Mouse (Mus musculus) intestine, embryonic 15.5 days (tissue): ENCODE measurements around the gene Poc1b. TPM values are rescaled to one million over a fixed set of nuclear protein-coding genes. Genes with fewer than 3 reads are reported as not detected.
"Not testable (repeated sequence)": the region's sequence is repeated elsewhere in the genome, so short reads cannot be mapped to it uniquely, and the experiment has no call there.

Experiments used
- ATAC-seq: fragments of 200-750 bp; cut with Nextera tagmentation; 2 replicates; pipeline ENCODE4 v1.8.0; 2017; ENCODE audit warnings: moderate TSS enrichment, moderate library complexity
- H3K27ac ChIP-seq: fragments of 300-500 bp; sonication (generic); 2 replicates; pipeline ENCODE4 v1.5.1; 2015; ENCODE audit warnings: mild to moderate bottlenecking, inconsistent platforms
- H3K27me3 ChIP-seq: fragments of 300-500 bp; sonication (generic); replicated peaks from 2 replicates; pipeline ENCODE4 v1.6.1; 2015; ENCODE audit warnings: inconsistent platforms
- H3K36me3 ChIP-seq: fragments of 300-500 bp; sonication (generic); 2 replicates; pipeline ENCODE4 v1.6.1; 2015; ENCODE audit warnings: inconsistent platforms
- H3K4me1 ChIP-seq: fragments of 300-500 bp; sonication (generic); replicated peaks from 2 replicates; pipeline ENCODE4 v1.6.1; 2015; ENCODE audit warnings: inconsistent platforms
- H3K4me2 ChIP-seq: fragments of 300-500 bp; sonication (generic); replicated peaks from 2 replicates; pipeline ENCODE4 v1.6.1; 2015; ENCODE audit warnings: mild to moderate bottlenecking, inconsistent platforms
- H3K4me3 ChIP-seq: fragments of 300-500 bp; sonication (generic); replicated peaks from 2 replicates; pipeline ENCODE4 v1.5.1; 2015; ENCODE audit warnings: inconsistent platforms
- H3K9ac ChIP-seq: fragments of 300-500 bp; sonication (generic); 2 replicates; pipeline ENCODE4 v1.6.1; 2015; ENCODE audit warnings: inconsistent platforms
- H3K9me3 ChIP-seq: fragments of 300-500 bp; sonication (generic); 2 replicates; pipeline ENCODE4 v1.6.1; 2016; ENCODE audit warnings: inconsistent platforms
- WGBS: fragments of 180-500 bp; shearing (Covaris S2); methylation state at CpG from one replicate; pipeline ENCODE4 v1.1.7; 2015; 5-methylcytosine and 5-hydroxymethylcytosine counted together
- polyA plus RNA-seq: library from polyadenylated mRNA; unstranded; fragments of >200 nt; fragmentation: Nextera tagmentation; extraction: Ambion mirVana; gene quantifications from 2 replicates; pipeline ENCODE4 v1.2.1, GENCODE M21; 2015

Gene Poc1b
- polyA plus RNA-seq, 1 experiment from 2014 or later: 23.3 TPM

DNA sequence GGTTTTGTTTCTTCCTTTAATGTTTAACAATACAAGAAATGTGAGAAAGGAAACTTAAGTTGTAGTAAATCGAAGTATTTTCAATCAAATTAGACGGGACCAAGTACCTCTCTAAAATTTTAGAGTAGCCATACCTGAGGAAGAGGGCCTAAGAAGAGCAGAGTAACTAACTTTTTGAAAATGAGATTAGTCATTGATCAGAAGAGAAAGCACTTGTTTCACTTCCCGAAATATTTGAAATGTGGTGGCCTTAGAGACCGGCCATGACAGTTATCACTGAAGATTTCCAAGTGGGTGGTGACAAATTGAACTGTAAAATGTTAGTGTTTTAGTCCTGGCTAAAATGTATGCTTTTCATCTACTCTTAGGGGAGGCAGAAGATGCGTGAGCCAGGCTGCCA is 96.3 kb downstream of the Poc1b start:
- Histone ChIP-seq H3K4me3 (no peak overlapping the region), H3K27ac (peak overlapping the region; percentile 66; the same call in 1 of the 2 replicates), H3K9ac (no peak overlapping the region), H3K4me1 (no peaks in the 10 kb centered on the region), H3K36me3 (no peaks in the 10 kb centered on the region), H3K27me3 (no peaks in the 10 kb centered on the region), H3K9me3 (no peaks in the 10 kb centered on the region), H3K4me2 (peak overlapping the region; percentile 58)
- no peak for ATAC-seq
- WGBS: 53% methylated on average over 5 of the region's 5 CpGs

DNA sequence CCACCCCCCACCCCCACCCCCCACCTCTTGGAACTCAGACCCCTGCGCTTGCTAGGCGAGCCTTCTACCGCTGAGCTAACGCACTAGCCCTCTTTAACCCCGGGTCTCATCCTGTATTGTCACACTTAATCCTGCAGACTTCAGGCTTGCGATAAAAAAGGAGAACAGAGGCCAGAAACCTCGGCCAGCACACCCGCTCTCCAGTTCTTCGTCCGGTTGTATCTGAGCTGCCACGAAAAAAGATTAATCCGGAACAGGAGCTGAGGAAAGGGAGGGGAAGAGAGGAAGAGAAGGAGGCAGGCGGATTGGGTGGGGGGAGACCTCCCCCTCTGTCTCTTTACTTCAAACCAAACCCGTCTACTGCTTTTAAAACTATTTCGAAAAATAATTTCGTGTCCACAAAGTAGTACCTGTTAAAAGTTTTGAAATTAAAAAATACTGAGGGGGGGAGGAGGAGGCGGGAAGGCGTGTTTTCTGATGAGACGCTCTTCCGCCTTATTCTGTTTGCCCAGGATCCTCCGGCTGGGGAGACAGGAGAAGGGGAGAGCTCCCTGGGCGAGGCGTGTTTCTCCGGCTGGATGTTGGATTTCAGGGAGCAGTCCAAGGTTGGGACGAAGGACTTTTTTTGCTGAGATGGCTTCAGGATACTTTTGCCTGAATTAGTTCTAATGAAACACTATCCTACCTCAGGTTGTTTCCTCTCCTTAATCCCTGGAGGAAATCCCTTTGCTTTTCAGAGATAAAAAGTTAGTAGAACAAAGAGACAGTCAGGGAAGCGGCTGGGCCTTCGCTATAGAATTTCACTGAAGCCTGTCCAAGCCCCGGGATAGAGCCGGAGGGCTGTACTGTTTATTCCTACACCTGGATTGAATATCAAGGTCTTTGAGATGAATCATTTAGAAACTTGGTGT is 97.0 kb downstream of the Poc1b start:
- Histone ChIP-seq H3K27me3 (no peaks in the 10 kb centered on the region), H3K4me1 (no peaks in the 10 kb centered on the region), H3K9ac (peak overlapping the region; percentile 42), H3K27ac (peak overlapping the region; percentile 66), H3K4me3 (peak overlapping the region; percentile 23), H3K9me3 (no peaks in the 10 kb centered on the region), H3K4me2 (peak overlapping the region; percentile 58), H3K36me3 (no peaks in the 10 kb centered on the region)
- ATAC-seq: peak; percentile 76
- 6% methylated on average over 29 of the region's 29 CpGs for WGBS

DNA sequence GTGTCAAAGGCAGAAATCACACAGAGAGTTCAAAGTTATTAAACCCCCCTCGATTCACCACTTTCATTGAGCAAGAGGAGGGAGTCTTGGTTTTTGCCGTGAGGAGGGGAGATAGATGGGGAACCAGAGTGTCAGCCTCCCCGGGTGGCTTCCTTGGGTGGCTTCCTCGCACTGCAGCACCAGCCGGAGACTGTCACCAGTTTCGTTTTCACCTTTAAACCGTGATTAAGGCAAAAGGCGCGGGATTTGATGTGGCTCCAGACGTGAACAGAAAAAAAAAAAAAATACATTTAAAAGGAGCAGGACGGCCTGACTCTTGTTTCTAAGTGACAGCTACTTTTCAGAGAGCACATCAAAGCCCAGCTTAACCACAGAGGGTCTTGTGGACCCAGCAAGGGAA is 97.7 kb downstream of the Poc1b start:
- peak overlapping the region; percentile 23 for H3K4me3 ChIP-seq
- H3K36me3 ChIP-seq: no peaks in the 10 kb centered on the region
- WGBS: 13% methylated on average over 11 of the region's 11 CpGs
- H3K27ac ChIP-seq: no peak overlapping the region
- H3K9me3 ChIP-seq: no peaks in the 10 kb centered on the region
- peak overlapping the region; percentile 36; the same call in 1 of the 2 replicates for H3K9ac ChIP-seq
- no peaks in the 10 kb centered on the region for H3K27me3 ChIP-seq
- peak overlapping the region; percentile 58 for H3K4me2 ChIP-seq
- H3K4me1 ChIP-seq: no peaks in the 10 kb centered on the region
- ATAC-seq: peak; percentile 36; the same call in 1 of the 2 replicates

DNA sequence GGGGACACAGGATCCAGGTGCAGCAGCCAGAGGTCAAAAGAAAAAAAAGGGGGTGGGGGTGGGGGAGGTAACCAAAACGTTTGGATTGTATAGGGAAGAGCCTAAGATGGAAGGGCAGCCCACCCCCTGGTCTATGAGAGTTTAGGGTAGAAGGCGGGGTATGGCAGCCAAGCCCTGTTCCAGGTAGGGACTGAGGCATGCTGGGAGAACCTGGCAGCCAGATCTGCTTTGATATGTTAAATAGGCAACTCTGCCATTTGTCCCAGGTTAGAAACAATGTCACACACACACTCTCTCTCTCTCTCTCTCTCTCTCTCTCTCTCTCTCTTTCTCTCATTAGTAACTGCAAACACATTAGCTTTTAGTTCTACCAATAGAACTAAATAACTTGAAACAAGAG is 100.3 kb downstream of the Poc1b start:
- ATAC-seq: no peak

DNA sequence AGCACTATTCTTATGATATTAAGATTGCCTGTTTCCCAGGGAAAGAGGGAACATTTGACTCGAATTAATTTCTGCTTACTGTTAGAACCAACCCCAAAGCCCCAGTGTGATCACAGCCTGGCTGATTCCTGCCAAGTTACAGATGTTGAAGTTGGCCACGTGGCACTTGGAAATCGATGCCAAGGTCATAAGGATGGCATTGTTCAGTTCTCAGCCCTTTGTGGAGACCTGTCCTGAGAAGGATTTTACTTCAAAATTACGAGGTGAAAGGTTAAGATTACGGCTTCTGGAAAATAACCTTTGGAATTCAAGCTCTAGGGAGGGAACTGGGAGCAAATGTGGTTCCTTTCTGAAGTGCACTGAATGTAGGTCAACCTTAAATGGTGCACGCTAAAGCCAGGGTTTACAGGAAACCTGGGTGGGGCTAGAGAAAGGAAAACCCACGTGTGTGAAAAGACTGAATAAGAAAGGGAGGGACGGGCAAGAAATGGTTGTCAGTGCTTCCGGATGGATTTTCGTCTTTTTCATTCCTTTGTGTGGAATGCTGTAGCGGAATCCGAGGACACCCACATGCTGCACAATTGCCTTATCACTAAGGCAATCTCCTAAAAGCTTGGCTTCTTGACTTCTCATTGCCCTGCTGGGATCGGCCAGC is 102.4 kb downstream of the Poc1b start:
- no peak overlapping the region for H3K4me2 ChIP-seq
- ATAC-seq: no peak
- no peak overlapping the region for H3K4me3 ChIP-seq
- no peak overlapping the region for H3K9ac ChIP-seq
- H3K27ac ChIP-seq: no peak overlapping the region
- no peaks in the 10 kb centered on the region for H3K27me3 ChIP-seq
- H3K4me1 ChIP-seq: no peaks in the 10 kb centered on the region
- no peaks in the 10 kb centered on the region for H3K36me3 ChIP-seq
- 73% methylated on average over 13 of the region's 13 CpGs for WGBS
- no peaks in the 10 kb centered on the region for H3K9me3 ChIP-seq

More for the DNA sequence above, 100.3 kb downstream of the Poc1b start:
- no peaks in the 10 kb centered on the region for H3K9me3 ChIP-seq
- H3K36me3 ChIP-seq: no peaks in the 10 kb centered on the region
- no peaks in the 10 kb centered on the region for H3K27me3 ChIP-seq
- no peaks in the 10 kb centered on the region for H3K4me1 ChIP-seq
- WGBS: 53% methylated on average over 2 of the region's 2 CpGs
- H3K27ac ChIP-seq: no peak overlapping the region
- H3K4me2 ChIP-seq: no peak overlapping the region
- no peak overlapping the region for H3K9ac ChIP-seq
- no peak overlapping the region for H3K4me3 ChIP-seq

DNA sequence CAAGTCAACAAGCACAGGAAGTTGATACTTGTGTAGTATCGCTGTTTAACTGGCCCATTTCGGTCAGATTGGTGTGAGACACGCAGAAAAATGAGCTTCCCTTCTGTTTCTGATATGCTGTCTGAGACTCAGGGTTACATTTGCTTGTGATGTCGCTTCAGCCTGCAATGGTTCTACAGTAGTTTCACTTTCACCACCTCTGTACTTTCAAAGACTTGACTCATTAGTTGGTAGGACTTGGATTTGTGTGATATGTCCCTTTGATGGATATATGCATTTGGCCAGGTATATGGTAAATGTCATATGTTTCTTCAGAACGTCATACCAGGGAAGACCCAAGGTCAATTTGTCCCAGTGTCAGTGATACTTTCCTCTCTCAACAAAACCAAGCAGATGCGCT is 104.2 kb downstream of the Poc1b start:
- 88% methylated on average over 6 of the region's 6 CpGs for WGBS
- no peak overlapping the region for H3K4me3 ChIP-seq

DNA sequence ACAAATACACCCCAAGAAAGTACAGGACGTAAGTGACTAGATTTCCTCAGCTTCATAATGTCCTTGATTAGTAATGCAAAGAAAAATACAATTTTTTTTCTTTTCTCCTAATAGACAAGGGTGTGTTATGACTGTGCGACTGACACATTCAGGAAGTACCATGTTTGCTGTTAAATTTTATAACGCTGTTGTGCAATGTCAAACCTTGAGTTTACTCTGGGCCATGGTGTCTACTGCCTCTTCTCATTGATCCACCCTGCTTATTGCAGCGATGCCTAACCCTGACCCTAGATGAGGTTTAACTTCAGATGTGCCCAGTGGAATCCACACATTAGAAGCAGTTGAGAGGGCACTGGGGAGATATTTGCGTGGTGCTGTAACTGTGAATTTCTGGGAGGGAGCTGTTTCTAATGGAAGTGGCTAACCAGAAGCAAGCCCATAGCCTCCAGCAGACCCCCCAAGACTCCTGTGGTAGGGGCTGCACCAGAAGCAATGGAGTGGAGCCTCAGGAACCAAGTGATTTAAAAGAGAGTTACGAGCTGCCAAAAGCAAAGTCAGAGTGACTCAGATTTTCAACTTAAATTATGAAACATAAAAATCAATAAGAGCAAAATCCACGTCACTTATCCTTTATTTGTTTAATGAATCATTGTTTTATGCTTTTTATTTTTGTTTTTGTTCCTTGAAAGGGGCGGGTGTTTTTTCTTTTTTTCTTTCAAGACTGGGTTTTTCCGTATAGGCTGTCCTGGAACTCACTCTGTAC is 104.8 kb downstream of the Poc1b start:
- Histone ChIP-seq H3K27me3 (no peaks in the 10 kb centered on the region), H3K36me3 (no peaks in the 10 kb centered on the region), H3K4me1 (no peaks in the 10 kb centered on the region), H3K4me2 (no peak overlapping the region), H3K4me3 (no peak overlapping the region), H3K9ac (no peak overlapping the region), H3K9me3 (no peaks in the 10 kb centered on the region), H3K27ac (no peak overlapping the region)
- WGBS: 75% methylated on average over 9 of the region's 9 CpGs
- ATAC-seq: peak; percentile 86

More for the DNA sequence above, 104.2 kb downstream of the Poc1b start:
- no peak overlapping the region for H3K9ac ChIP-seq
- ATAC-seq: peak; percentile 9; the same call in 1 of the 2 replicates
- H3K36me3 ChIP-seq: no peaks in the 10 kb centered on the region
- H3K27me3 ChIP-seq: no peaks in the 10 kb centered on the region
- no peak overlapping the region for H3K27ac ChIP-seq
- H3K4me1 ChIP-seq: no peaks in the 10 kb centered on the region
- H3K9me3 ChIP-seq: no peaks in the 10 kb centered on the region
- no peak overlapping the region for H3K4me2 ChIP-seq

DNA sequence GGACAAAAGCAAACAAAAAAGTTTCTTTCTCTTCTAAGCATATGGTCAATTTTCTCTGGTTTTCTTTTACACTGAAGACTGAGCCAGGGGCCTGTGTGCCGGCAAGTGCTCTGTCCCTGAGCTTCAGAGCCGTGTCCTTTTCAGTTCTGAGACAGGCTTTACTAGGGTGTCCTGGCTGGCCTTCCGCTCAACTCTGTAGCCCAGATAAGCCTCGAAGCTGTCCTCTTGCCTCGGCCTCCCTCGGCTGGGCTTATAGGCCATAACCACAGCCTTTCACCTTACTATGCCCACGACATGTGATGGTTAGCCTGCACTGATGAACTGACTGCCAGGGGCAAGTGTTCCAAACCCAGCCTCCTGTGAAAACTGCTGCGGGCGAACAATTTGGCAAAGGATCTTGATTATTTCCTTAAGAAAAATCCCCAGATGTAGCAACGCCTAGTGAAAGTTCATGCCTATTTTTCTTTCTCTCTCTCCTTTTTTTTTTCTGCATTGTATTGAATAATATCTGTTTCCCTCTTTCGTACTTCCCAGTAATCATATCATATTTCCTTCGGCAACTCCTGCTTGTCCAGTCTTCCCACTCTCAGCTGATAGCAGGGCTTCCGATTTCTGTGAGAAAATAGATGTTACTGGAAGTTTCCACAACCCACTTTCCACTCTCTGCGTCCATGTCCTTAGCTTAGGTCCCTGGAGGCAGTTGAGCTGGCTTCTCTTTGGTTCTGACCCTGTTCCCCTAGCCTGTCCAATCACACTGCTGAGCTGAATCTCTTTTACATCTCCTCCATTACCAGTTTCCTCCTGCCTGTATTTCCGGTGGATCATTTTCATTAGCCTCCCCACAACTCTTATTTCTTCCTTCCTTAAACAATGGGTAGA is 107.8 kb downstream of the Poc1b start:
- no peak overlapping the region for H3K9ac ChIP-seq
- H3K9me3 ChIP-seq: no peaks in the 10 kb centered on the region
- no peak for ATAC-seq
- H3K4me2 ChIP-seq: no peak overlapping the region
- no peaks in the 10 kb centered on the region for H3K36me3 ChIP-seq
- H3K27me3 ChIP-seq: no peaks in the 10 kb centered on the region
- no peak overlapping the region for H3K27ac ChIP-seq
- no peak overlapping the region for H3K4me3 ChIP-seq
- 85% methylated on average over 15 of the region's 15 CpGs for WGBS
- no peaks in the 10 kb centered on the region for H3K4me1 ChIP-seq

DNA sequence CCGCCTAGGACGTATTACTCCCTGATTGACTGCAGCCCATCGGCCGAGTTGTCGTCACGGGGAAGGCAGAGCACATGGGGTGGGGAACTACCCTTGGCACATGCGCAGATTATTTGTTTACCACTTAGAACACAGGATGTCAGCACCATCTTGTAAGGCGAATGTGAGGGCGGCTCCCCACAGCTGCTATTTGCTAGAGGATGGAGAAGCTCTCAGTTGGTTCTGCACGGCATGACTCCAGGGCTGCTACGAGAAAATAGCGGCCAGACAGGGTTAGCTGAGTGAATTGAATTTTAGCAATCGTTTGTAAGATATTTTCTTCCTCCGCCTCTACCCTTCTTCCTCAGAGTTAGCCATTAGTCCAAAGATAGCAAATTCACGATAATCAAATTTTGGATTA is 109.7 kb downstream of the Poc1b start:
- H3K4me2 ChIP-seq, H3K9me3 ChIP-seq, H3K4me3 ChIP-seq, H3K4me1 ChIP-seq, H3K27ac ChIP-seq, ATAC-seq, H3K36me3 ChIP-seq, H3K9ac ChIP-seq, H3K27me3 ChIP-seq: not testable (repeated sequence)
- WGBS: 87% methylated on average over 15 of the region's 15 CpGs

DNA sequence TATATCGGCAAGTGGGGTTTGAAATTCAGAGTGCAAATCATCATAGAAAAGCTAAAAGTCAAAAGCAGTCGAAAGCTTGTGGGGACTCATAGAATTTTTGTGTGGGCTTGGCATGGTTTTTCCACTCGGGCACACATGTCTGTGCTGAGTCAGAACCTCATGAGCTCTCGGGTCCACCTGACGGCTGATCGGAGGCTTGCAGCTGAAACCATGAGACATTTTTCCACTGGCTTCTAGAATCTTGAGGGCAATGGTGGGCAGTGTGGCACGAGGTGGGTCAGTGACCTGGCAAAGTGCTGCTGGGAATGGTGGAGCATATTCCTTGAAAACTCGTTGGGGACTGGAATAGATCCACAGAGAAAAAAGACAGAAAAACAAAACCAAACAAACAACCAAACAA is 114.7 kb downstream of the Poc1b start:
- no peak overlapping the region for H3K4me3 ChIP-seq
- 93% methylated on average over 8 of the region's 8 CpGs for WGBS
- no peaks in the 10 kb centered on the region for H3K9me3 ChIP-seq
- H3K4me2 ChIP-seq: no peak overlapping the region
- ATAC-seq: no peak
- H3K27me3 ChIP-seq: no peaks in the 10 kb centered on the region
- no peak overlapping the region for H3K9ac ChIP-seq
- no peak overlapping the region for H3K27ac ChIP-seq
- H3K4me1 ChIP-seq: no peaks in the 10 kb centered on the region
- no peaks in the 10 kb centered on the region for H3K36me3 ChIP-seq

DNA sequence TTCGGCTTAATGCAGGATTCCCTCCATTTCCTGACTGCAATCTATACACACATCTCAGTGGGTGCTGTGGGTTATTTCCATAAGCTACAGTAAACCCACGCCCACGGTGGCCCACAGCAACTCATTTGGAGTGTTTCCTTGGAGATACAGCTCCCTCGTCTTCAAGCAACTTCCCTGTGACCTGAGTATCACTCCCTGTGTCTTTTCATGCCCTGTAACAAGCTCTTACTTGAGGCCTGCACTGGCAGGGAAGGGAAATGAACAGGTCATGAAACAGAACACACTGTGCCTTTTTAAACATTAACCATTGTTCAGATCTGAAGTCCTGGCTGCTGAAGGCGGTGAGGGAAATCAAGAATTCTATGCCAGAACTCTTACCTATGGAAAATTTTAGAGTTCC is 115.9 kb downstream of the Poc1b start:
- H3K27ac ChIP-seq: peak overlapping the region; percentile 33; the same call in 1 of the 2 replicates
- ATAC-seq: peak; percentile 74
- WGBS: 64% methylated on average over 5 of the region's 5 CpGs

More for the DNA sequence above, 115.9 kb downstream of the Poc1b start:
- Histone ChIP-seq H3K4me1 (no peaks in the 10 kb centered on the region), H3K9ac (no peak overlapping the region), H3K4me3 (no peak overlapping the region), H3K4me2 (no peak overlapping the region), H3K27me3 (no peaks in the 10 kb centered on the region), H3K9me3 (no peaks in the 10 kb centered on the region), H3K36me3 (no peaks in the 10 kb centered on the region)
